Mouse (Mus musculus): ENCODE results near the gene Akr1b10.
"Not testable (repeated sequence)": the region's sequence is repeated elsewhere in the genome, so short reads cannot be mapped to it uniquely, and the experiment has no call there.

Akr1b10 gene

GRCm38 (mm10) chr6:34384110-34384661, at the start of gene Akr1b10:
Gene Akr1b10 (plus strand): TSS chr6:34384218.
- DNase-seq (ENCODE audit: low spot score), result peak; percentile 46

GRCm38 (mm10) chr6:34334673-34335072, 49.3 kb upstream of the Akr1b10 start:
- DNase-seq (ENCODE audit: low spot score), result no peak

GRCm38 (mm10) chr6:34337799-34338198, 46.2 kb upstream of the Akr1b10 start:
- DNase-seq (ENCODE audit: low spot score), result no peak

- DNase-seq (ENCODE audit: low spot score), result no peak
Measured at GRCm38 (mm10) chr6:34341991-34342390, 42.0 kb upstream of the Akr1b10 start.

GRCm38 (mm10) chr6:34342476-34342875, 41.5 kb upstream of the Akr1b10 start:
- no peak for DNase-seq (ENCODE audit: low spot score)

- no peak for DNase-seq (ENCODE audit: low spot score)
Measured at GRCm38 (mm10) chr6:34343426-34343825, 40.6 kb upstream of the Akr1b10 start.

- DNase-seq (ENCODE audit: low spot score), result no peak
Measured at GRCm38 (mm10) chr6:34344135-34344850, 39.7 kb upstream of the Akr1b10 start.

- DNase-seq (ENCODE audit: low spot score), result no peak
Measured at GRCm38 (mm10) chr6:34344935-34345334, 39.1 kb upstream of the Akr1b10 start.

GRCm38 (mm10) chr6:34346096-34346898, 37.7 kb upstream of the Akr1b10 start:
- DNase-seq (ENCODE audit: low spot score), result peak; percentile 74

GRCm38 (mm10) chr6:34350037-34350699, 33.9 kb upstream of the Akr1b10 start:
- DNase-seq (ENCODE audit: low spot score), result no peak

GRCm38 (mm10) chr6:34351481-34351880, 32.5 kb upstream of the Akr1b10 start:
- not testable (repeated sequence) for DNase-seq (ENCODE audit: low spot score)

GRCm38 (mm10) chr6:34352401-34352800, 31.6 kb upstream of the Akr1b10 start:
- no peak for DNase-seq (ENCODE audit: low spot score)

GRCm38 (mm10) chr6:34353658-34354353, 30.2 kb upstream of the Akr1b10 start, which contains the start of gene Akr1b8:
Gene Akr1b8 (plus strand): TSS chr6:34354119.
- DNase-seq (ENCODE audit: low spot score), result no peak

GRCm38 (mm10) chr6:34354354-34355348, 29.4 kb upstream of the Akr1b10 start:
- DNase-seq (ENCODE audit: low spot score), result no peak

- no peak for DNase-seq (ENCODE audit: low spot score)
Measured at GRCm38 (mm10) chr6:34355349-34355747, 28.7 kb upstream of the Akr1b10 start.

GRCm38 (mm10) chr6:34355841-34356240, 28.2 kb upstream of the Akr1b10 start:
- DNase-seq (ENCODE audit: low spot score), result no peak

GRCm38 (mm10) chr6:34364217-34365136, 19.5 kb upstream of the Akr1b10 start:
- DNase-seq (ENCODE audit: low spot score), result no peak

GRCm38 (mm10) chr6:34367998-34368397, 16.0 kb upstream of the Akr1b10 start:
- DNase-seq (ENCODE audit: low spot score), result no peak

- no peak for DNase-seq (ENCODE audit: low spot score)
Measured at GRCm38 (mm10) chr6:34370081-34370480, 13.9 kb upstream of the Akr1b10 start.

Measured in layer of hippocampus, adult 9-10 months (tissue).